Mouse (Mus musculus): ENCODE results near the gene Spata48. TPM values are rescaled to one million over a fixed set of nuclear protein-coding genes. Genes with fewer than 3 reads are reported as not detected.

Gene Spata48
- 1 to 10 TPM; 2.2 to 2.8 TPM for total RNA-seq (2021)

GRCm38 (mm10) chr11:11461635-11462560 is at the start of gene Spata48, which contains the start of gene Zpbp:
TSS of gene Spata48 (plus strand) at chr11:11462094.
TSS of gene Zpbp (minus strand) at chr11:11462408.
- DNase-seq (ENCODE audit: low spot score in 2 of 2): peak; percentile 91 to 92
- intact Hi-C loops (cut with DNase I): loop anchor here (2.0 kb wide), 1 partner anchor 325 kb away; no protein-coding TSS in a partner anchor

- DNase-seq (ENCODE audit: low spot score in 2 of 2): no peak
- intact Hi-C loops (cut with DNase I): no loop called here
Measured at GRCm38 (mm10) chr11:11414188-11414587, 47.7 kb upstream of the Spata48 start.

- no peak for DNase-seq (ENCODE audit: low spot score in 2 of 2)
- intact Hi-C loops (cut with DNase I): no loop called here
Measured at GRCm38 (mm10) chr11:11417356-11417755, 44.5 kb upstream of the Spata48 start.

GRCm38 (mm10) chr11:11455037-11455436 is 6.9 kb upstream of the Spata48 start:
- intact Hi-C loops (cut with DNase I): no loop called here
- peak in 1 of 2 experiments; percentile 6 for DNase-seq (ENCODE audit: low spot score in 2 of 2)

- intact Hi-C loops (cut with DNase I): no loop called here
- no peak for DNase-seq (ENCODE audit: low spot score in 2 of 2)
Measured at GRCm38 (mm10) chr11:11462561-11462890, 632 bp downstream of the Spata48 start.

- DNase-seq (ENCODE audit: low spot score in 2 of 2): no peak
- intact Hi-C loops (cut with DNase I): no loop called here
Measured at GRCm38 (mm10) chr11:11468924-11469323, 7.0 kb downstream of the Spata48 start.

- no peak for DNase-seq (ENCODE audit: low spot score in 2 of 2)
- intact Hi-C loops (cut with DNase I): no loop called here
Measured at GRCm38 (mm10) chr11:11484378-11484777, 22.5 kb downstream of the Spata48 start.

- intact Hi-C loops (cut with DNase I): no loop called here
- no peak for DNase-seq (ENCODE audit: low spot score in 2 of 2)
Measured at GRCm38 (mm10) chr11:11492044-11492443, 30.1 kb downstream of the Spata48 start.

- intact Hi-C loops (cut with DNase I): no loop called here
- DNase-seq (ENCODE audit: low spot score in 2 of 2): no peak
Measured at GRCm38 (mm10) chr11:11495697-11496096, 33.8 kb downstream of the Spata48 start.

- DNase-seq (ENCODE audit: low spot score in 2 of 2): peak; percentile 9 to 35
- intact Hi-C loops (cut with DNase I): loop anchor here (1.0 kb wide), 2 partner anchors 242 to 288 kb away; no protein-coding TSS in a partner anchor
Measured at GRCm38 (mm10) chr11:11499944-11500343, 38.0 kb downstream of the Spata48 start.

- no peak for DNase-seq (ENCODE audit: low spot score in 2 of 2)
- intact Hi-C loops (cut with DNase I): no loop called here
Measured at GRCm38 (mm10) chr11:11506187-11506586, 44.3 kb downstream of the Spata48 start.

GRCm38 (mm10) chr11:11509413-11509812 is 47.5 kb downstream of the Spata48 start:
- DNase-seq (ENCODE audit: low spot score in 2 of 2): no peak
- intact Hi-C loops (cut with DNase I): no loop called here

- intact Hi-C loops (cut with DNase I): no loop called here
- no peak for DNase-seq (ENCODE audit: low spot score in 2 of 2)
Measured at GRCm38 (mm10) chr11:11512056-11512455, 50.2 kb downstream of the Spata48 start.

- intact Hi-C loops (cut with DNase I): no loop called here
- no peak for DNase-seq (ENCODE audit: low spot score in 2 of 2)
Measured at GRCm38 (mm10) chr11:11513008-11513799, 51.3 kb downstream of the Spata48 start.

- intact Hi-C loops (cut with DNase I): no loop called here
- no peak for DNase-seq (ENCODE audit: low spot score in 2 of 2)
Measured at GRCm38 (mm10) chr11:11514920-11515319, 53.0 kb downstream of the Spata48 start.

GRCm38 (mm10) chr11:11517781-11518435 is 56.0 kb downstream of the Spata48 start:
- no peak for DNase-seq (ENCODE audit: low spot score in 2 of 2)
- intact Hi-C loops (cut with DNase I): no loop called here

- intact Hi-C loops (cut with DNase I): no loop called here
- no peak for DNase-seq (ENCODE audit: low spot score in 2 of 2)
Measured at GRCm38 (mm10) chr11:11519255-11520243, 57.7 kb downstream of the Spata48 start.

GRCm38 (mm10) chr11:11521908-11522441 is 60.1 kb downstream of the Spata48 start:
- intact Hi-C loops (cut with DNase I): no loop called here
- DNase-seq (ENCODE audit: low spot score in 2 of 2): no peak
